Mouse (Mus musculus) heart, postnatal 10 days (tissue): ENCODE data around the gene Cox15. TPM values are rescaled to one million over a fixed set of nuclear protein-coding genes. Genes with fewer than 3 reads are reported as not detected.

ENCODE experiments used
- DNase-seq, 2 experiments: peaks; one replicate each; pipeline ENCODE4 v3.0.0; 2021
- intact Hi-C: fragments of 180-260 bp; cut with DNase I; formaldehyde crosslinking; loops from one replicate; pipeline ENCODE4 v1.15.1; 2025
- total RNA-seq, 2 experiments: library from RNA; stranded (reverse); gene quantifications; 2 replicates each; pipeline ENCODE4 v1.2.3; 2021

Cox15 gene
- 10 to 100 TPM; 32.0 to 38.3 TPM for total RNA-seq

DNA sequence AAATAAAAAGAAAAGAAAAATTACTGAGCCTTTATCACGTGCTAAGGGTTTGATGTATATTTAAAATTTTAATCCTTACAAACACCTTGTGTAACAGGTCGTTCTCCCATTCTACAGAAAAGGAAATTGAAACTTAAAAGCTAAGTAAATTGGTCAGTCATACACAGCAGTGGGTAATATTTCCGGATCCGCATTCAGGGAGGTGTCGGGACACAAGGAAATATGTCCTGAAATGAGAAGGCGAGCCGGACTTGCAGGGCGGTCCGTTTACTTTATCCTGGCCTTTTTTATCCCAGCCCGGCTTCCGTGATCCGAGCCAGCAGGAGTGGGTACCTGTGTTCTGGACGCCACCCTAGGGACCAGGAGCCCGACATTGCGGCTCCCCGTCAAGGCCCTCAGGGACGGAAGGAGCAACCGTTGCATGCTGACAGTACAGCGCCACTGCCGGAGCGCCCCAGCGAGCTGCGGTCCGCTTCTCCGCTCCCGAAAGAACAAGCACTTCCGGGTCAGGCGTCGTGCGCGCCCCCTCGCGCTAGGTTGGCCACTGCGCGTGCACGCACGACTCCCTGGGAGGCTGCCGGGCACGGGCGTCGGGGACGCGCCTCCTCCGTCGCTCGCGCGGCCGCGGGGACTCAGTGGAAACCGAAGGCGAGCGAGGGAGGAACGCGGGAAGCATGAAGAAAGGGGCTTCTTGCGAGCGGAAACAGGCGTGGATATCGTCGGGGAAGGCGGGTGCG lies at the start of gene Cox15, which contains the start of gene Cutc:
Gene Cox15, minus strand, starts transcription at position 512 of the 737 bp plus-strand sequence.
Gene Cutc, plus strand, starts transcription at position 508 of the 737 bp plus-strand sequence.
- peak; percentile 98 to 99 for DNase-seq
- intact Hi-C loops: loop anchor here (2.0 to 5.0 kb wide), 3 partner anchors 62 to 180 kb away; no protein-coding TSS in a partner anchor

GRCm38 (mm10) chr19:43801427-43802051 lies 48.7 kb upstream of the Cox15 start:
- peak in 1 of 2 experiments; percentile 2 for DNase-seq
- intact Hi-C loops: no loop called here

- intact Hi-C loops: no loop called here
- DNase-seq: no peak
Measured at GRCm38 (mm10) chr19:43797216-43797615, 44.4 kb upstream of the Cox15 start.

DNA sequence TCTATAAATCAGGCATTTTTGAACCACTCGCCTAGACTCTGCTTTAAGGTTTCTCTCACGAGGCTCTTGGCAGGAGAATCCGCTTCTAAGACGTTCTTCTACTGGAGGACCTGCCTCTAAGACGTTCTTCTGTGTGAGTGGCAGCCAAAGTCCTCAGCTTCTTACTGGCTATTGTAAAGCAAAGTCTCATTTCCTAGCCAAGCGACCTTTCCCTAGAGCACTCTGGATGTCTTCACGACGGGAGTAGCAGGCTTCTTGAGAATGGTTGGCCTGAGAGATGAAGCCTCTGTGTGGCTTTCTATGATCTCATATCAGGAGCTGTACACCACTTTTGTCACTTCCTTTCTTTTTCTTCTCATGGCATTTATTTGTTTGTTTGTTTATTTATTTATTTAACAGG lies 42.7 kb upstream of the Cox15 start:
- intact Hi-C loops: no loop called here
- DNase-seq: no peak

DNA sequence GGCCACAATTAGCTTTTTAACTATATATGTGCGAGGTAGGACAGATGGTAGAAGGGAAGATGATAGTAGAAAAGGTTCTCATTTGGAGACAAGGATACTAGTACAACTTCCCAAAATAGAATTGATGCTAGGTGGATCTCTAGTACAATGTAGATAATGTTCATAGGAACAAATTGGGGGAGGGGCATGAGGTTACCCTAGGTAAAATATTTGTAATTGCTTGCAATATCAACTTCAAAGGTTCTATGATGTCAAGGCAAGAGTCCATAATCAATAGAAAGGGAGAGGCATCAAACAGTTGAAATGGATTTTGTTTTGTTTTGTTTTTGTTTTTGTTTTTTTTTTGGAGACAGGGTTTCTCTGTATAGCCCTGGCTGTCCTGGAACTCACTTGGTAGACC lies 41.2 kb upstream of the Cox15 start:
- intact Hi-C loops: no loop called here
- no peak for DNase-seq

GRCm38 (mm10) chr19:43792537-43792936 lies 39.7 kb upstream of the Cox15 start:
- intact Hi-C loops: no loop called here
- no peak for DNase-seq

DNA sequence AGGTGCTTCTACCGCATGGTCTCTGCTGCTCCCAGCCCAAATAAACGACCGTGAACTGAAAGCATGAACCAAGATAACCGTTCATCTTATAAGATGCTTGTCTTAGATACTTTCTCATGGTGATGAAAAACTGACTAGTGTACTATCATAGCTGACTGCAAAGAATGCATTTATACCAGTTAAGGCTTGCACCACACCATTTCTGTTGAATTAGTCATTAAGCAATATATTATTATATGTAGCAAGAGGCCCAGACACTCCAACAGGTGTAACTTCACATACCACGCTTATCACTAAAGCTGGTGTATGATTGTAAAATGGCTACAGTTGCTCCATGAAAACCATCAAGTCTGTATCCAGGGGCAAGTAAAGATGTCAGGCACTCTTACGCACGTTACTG lies 37.0 kb upstream of the Cox15 start:
- intact Hi-C loops: no loop called here
- DNase-seq: no peak

DNA sequence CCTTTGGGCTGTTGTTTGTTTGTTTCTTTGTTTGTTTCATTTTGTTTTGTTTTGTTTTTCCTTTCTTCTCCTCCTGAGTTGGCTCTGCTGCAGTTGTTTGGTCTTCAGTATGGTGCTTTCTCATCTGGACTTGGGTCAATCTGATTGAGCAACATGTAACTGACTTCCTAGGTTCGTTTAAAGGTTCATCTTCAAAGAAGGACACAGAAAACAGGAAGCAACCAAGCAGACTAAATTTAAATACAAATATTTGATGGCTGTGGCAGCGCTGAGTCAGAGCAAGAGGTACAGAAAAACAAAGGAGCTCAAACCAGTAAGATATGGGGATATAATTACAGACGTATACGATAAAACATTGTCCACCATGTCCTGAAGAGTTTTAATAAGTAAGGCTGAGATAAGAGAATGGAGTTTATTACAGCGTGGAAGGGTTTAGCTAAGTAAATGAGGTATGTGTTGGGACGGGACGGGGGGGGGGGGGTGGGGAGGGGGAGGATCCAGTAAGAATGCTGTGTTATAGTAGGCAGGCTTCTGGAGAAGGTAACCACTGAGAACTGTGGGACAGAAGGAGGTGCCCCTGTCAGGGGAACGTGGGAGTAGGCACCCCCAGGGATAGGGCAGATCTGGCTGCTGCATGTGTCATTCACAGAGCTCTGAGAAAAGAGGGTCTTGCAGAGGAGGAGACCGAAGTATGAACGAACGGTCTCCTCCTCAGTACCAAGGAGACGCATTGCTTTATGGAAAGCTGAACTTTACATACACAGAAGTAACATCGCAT lies 33.6 kb upstream of the Cox15 start:
- intact Hi-C loops: no loop called here
- no peak for DNase-seq

- DNase-seq: no peak
- intact Hi-C loops: no loop called here
Measured at GRCm38 (mm10) chr19:43784761-43785160, 32.0 kb upstream of the Cox15 start.

- intact Hi-C loops: no loop called here
Measured at GRCm38 (mm10) chr19:43781980-43782379, 29.2 kb upstream of the Cox15 start, which contains the start of gene Abcc2. Gene Abcc2, plus strand, starts transcription at chr19:43782192.

DNA sequence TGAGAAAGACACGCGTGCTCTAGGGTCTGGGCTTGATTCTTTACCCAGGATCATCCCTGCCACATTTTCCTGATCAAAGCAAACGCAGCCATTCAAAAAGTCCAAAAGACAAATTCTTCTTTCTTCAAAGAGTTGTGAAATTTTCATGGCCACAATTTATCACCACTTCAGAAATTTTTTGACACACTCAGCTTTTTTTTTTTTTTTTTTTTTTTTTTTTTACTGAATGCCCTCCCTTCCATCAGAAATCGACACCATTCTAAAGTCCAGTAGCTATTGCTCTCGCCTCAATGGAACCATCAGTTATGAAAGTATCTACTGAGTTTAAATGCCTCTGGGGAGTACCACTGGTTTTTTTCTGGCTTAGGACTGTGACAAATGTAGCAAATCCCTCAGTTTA lies 27.6 kb upstream of the Cox15 start:
- intact Hi-C loops: no loop called here
- DNase-seq: no peak

More at GRCm38 (mm10) chr19:43781980-43782379, 29.2 kb upstream of the Cox15 start, which contains the start of gene Abcc2:
- no peak for DNase-seq

- no peak for DNase-seq
Measured at GRCm38 (mm10) chr19:43777308-43777707, 24.5 kb upstream of the Cox15 start.

DNA sequence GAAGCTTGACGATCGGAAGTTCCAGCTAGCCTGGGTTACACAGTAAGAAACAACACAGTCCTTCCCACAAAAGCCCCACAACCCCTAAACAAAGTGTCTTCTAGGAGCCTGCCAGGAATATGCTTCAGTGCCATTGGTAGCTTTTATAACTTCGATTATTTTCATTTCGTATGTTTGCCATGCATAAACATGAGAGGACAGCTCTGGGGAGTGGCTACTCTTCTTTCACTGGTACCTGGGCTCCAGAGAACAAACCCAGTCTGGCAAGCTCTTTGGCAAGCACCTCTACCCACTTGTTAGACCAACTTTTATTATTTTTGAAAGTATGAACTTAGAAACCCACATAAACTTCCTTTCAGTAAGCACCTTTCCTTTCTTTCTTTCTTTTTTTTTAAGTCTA lies 23.8 kb upstream of the Cox15 start:
- DNase-seq: no peak
- intact Hi-C loops: no loop called here

More at GRCm38 (mm10) chr19:43777308-43777707, 24.5 kb upstream of the Cox15 start:
- intact Hi-C loops: no loop called here

- intact Hi-C loops: no loop called here
- no peak for DNase-seq
Measured at GRCm38 (mm10) chr19:43775433-43775832, 22.6 kb upstream of the Cox15 start.

DNA sequence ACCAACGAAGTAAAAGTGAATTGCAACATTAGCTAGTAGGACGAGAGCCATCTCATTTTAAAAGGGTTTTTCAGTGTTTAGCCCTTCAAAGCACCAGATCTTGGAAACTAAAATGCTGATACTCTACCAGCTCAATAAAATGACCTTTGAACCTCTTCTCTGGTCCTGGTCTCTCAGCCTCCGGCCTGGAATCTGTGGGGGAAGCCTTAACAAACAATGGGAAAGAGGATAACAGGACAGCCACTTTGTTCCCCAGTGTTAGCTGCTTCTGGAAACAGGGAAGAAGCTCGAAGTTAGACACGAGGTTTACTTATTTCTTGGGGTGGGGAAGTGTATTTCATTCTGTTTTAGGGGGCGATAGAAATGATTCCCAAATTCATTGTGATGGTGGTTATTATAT lies 19.5 kb upstream of the Cox15 start:
- no peak for DNase-seq
- intact Hi-C loops: no loop called here

GRCm38 (mm10) chr19:43771499-43771969 lies 18.7 kb upstream of the Cox15 start:
- DNase-seq: no peak
- intact Hi-C loops: no loop called here

DNA sequence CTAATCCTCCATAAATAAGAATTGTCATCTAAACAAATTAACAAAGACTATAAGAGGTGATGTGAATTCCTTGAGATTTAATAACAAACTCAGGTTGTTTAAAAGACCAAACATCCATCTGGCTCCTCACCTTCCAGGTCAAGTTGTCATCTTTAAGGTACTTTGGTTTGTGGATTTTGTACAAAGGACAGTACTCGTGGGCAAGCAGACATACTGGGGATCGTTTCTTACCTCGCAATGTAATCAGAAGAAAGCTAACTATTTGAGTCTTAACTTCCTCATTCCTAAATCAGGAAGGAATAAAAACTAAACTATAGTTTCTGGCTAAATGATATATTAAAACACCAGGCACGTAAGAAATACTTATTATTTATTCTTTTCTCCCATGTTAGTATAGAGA lies 17.8 kb upstream of the Cox15 start:
- no peak for DNase-seq

GRCm38 (mm10) chr19:43769366-43769960 lies 16.7 kb upstream of the Cox15 start:
- no peak for DNase-seq
- intact Hi-C loops: no loop called here

More for the DNA sequence above, 17.8 kb upstream of the Cox15 start:
- intact Hi-C loops: no loop called here

DNA sequence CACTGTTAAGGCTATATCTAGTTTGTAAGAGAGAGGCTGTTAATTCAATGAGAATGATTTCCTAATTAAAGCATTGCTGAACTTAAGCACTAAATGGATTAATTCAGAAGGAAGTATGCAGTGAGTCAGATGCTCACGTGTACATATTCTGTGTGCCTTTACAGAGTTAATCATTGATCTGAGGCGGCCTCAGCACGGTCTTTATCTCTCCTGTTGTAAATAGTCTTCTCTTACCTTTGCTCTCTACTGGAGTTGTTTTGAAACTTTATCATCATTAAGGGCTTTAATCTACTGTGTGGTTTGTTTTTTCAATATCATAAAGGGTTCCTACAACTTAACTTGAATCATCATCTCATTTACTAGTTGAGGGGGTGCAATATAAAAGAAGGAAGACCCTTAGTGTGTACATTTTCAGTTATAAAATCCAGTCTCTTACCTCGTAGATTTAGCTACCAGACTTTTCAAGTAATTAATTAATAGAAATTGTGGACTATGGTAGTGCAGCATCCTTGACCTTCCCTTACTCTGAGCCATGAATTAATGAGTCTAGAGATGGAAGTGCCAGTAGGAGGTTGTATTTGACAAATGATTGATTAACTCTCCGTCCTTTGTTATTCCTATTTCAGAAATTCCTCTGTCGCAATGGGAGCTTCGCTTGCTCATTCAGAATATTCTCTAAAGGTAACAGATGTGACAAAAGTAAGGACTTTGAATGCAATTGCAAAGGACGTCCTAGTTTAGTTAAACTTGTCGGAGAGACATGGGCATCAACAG lies 14.9 kb upstream of the Cox15 start:
- DNase-seq: no peak
- intact Hi-C loops: no loop called here

DNA sequence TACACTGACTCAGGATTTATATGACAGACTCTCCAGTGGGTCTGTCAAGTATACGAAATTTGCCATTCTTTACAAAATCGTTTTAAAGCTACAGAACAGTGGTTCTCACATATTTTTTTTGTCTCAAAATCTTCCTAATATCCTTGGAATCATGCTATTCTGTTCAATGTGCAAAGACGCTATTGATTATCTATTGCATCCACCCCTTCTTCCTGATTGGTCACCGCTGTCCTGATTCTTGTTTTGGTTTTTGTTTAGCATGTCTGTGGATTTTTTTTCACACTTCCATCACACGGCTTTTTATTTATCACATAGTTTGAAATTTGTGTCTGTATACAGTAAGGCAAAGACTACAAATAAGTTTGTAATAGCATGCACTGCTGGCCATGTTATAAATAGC lies 13.7 kb upstream of the Cox15 start:
- intact Hi-C loops: no loop called here
- no peak for DNase-seq
